Mouse (Mus musculus): ENCODE data around the gene Cbr2.
"Not testable (repeated sequence)": the region's sequence is repeated elsewhere in the genome, so short reads cannot be mapped to it uniquely, and the experiment has no call there.

Gene Cbr2

DNA sequence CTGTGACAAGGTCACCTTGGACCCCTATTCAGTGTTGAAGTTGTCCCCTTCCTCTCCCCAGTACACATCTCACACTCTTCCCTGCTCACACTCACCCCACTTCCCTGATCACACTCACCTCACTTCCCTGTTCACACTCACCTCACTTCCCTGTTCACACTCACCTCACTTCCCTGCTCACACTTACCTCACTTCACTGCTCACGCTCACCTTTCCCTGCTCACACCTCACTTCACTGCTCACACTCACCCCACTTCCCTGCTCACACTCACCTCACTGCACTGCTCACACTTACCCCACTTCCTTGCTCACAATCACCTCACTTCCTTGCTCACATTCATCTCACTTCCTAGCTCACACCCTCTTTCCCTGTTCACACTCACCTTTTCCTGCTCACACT lies 519 bp downstream of the Cbr2 start:
- no peak for DNase-seq (ENCODE audit: low spot score)

DNA sequence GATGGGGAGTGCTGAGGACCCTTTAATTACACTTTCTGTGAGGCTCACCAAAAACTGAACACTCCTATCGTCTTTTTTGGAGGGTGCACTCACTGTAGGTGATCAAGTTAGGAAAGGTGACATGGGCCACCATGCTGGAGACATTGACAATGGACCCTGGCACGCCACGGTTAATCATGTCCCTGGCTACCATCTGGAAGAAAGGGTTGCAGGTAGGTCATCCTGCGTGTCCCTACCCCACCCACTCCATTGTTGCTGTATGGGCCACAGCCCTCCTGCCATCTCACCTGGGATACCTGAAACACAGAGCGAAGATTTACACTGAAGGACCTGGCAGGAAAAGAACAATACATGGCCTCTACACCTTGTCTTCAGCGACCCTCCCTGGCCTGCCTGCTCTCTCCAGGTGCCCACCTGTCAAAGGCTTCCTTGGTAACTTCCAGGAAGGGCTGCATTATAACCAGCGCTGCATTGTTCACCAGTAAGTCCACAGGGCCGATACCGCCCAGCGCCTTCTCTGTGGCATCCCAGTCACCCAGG lies 1.5 kb downstream of the Cbr2 start:
- no peak for DNase-seq (ENCODE audit: low spot score)

DNA sequence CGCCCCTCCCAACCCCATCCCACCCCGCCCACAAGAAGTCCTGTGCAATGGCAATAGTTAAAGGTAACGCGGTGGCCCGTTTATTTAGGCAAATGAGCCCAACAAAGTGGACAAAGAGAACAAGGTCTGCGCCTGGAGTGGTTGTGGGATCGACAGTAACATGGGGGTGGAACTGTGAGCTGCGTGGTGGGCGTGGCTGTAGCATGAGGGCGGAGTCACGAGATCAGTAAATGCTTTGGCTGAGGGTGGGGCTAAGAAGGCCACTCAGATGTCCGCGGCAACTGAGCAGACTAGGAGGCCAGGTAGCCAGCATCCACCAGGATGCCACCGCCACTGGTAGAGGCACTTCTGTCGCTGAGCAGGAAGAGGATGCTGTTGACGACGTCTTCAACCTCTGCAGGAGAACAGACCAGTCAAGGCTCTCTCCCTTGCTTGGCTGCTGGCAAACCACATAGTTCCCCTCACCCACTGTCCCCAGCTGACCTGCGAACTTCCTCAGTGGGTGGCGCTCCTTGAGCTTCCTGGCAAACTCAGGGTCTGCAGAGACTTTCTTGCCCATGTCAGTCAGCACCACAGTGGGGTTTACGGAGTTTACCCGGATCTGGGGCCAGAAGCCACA lies 2.4 kb downstream of the Cbr2 start:
- DNase-seq (ENCODE audit: low spot score) = not testable (repeated sequence)

DNA sequence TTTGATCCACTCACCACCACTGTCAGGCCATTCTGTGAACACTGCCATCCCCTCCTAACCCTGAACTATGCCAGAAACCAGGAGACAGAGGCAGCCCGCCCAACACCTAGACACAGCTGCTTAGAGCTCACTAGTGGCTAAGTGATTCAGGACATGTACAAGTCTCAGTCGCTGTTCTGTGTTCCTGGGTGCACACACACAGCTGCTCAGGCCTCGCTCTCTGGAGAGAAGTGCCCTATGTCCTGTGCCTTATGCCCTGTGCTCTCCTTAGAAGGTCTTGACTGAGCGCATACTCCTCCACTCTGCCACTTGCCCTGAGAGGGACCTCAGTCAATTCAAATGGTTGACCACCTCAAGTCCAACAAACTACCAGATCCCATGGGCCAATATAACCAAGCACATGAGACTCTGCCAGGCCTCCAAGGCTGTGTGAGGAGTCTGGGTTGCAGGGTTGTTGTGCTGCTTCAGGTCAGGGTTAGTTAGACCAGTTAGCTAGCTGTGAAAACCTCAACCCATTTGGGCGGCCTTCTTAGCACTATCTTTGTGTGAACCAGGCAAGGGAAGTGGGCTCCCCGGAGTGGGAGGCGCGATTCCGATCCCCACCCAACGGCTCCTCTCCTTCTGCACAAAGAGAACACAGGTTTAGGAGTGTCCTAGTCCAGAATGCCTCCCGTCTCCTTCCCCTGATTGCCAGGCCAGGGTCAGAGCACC lies 3.2 kb downstream of the Cbr2 start:
- no peak for DNase-seq (ENCODE audit: low spot score)

DNA sequence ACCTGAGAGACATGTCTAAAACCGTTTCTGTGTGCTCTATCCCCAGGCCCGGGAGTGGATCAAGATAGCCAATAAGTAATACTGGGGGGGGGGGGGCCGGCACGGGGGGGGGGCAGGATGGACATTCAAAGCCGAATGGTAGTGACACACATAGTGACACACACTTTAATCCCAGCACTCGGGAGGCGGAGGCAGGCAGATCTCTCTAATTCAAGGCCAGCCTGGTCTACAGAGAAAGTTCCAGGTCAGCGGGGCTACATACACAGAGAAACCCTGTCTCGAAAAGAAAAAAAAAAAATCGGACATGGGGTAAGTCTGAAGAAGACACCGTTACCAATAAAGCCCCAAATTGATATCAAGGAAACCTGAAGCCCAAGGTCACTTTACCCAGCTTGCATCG lies 4.3 kb downstream of the Cbr2 start:
- no peak for DNase-seq (ENCODE audit: low spot score)

DNA sequence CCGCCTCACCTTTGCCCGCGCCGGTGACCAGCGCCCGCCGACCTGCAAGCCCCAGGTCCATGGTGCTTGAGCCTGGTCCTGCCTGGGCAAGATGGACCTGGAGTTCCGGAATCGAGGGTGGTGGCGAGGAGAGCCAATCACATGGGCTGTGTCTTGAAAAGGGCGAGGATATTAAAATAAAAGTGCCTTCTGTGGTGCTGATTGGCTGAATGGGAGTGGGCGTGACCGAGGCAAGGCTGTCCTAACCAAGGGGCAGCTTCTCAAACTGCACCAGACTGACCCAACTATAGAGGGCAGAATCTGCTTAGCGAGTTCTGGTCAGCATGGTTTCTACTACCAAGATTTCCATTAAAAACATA lies 4.8 kb downstream of the Cbr2 start, which contains the start of gene Dcxr:
TSS of gene Dcxr (minus strand) at position 113 of the 359 bp plus-strand sequence.
- DNase-seq (ENCODE audit: low spot score) = peak; percentile 86

DNA sequence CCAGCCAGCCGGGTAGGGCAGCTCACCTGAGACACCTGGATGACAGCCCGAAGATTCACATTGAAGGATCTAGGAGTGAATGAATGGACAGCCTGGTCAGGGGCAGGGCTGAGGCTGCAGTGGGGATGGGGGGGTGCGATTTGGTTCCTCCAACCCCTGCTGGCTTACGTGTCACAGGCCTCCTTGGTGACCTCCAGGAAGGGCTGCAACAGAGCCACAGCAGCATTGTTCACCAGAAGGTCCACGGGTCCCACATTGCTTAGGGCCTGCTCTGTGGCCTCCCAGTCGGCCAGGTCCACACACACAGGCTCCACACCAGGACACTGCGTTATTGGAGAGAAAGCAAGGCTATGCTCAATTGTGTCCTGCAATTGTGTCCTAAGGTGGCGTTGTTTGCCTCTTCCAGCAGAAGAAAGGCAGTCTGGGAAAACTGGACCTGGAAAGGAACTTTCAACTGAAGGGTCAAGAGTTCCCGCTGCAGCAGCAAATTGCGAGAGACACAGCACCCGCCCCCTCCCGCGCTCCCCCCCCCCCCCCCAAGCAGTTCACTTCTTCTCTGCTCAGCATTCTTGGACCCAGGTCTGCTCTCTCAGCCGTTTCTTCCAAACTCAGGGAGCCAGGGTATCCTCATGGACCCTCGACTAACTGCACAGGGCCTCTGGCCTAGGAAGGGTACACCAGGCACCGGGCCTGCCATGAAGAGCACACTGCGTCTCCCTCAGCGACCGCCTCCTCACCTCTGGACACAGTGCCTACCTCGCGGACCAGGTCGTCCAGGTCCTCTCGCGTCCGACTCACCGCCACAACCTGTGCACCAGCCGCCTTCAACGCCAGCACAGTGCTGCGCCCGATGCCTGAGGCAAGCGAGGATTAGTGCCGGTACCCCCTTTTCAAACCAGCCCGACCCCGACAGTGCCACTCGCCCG lies 5.4 kb downstream of the Cbr2 start:
- no peak for DNase-seq (ENCODE audit: low spot score)

DNA sequence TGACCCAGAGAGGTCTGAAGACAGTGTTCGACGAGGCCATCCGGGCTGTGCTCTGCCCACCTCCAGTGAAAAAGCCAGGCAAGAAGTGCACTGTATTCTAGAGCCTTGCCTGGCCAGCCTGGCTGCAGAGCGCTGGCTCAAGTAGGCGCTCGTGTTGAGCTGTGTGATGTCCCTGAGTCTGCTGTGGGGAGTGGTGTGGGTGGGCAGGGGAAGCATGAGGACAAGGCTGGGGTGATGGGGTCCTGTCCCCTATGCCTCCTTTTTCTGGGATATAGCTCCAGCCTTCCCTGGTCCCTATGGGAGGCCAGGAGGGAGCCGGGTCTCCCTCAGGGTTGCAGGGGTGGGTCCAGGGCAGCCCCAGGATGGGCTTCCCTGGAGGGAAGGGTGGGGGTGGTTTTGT lies 8.4 kb downstream of the Cbr2 start:
- DNase-seq (ENCODE audit: low spot score) = no peak

DNA sequence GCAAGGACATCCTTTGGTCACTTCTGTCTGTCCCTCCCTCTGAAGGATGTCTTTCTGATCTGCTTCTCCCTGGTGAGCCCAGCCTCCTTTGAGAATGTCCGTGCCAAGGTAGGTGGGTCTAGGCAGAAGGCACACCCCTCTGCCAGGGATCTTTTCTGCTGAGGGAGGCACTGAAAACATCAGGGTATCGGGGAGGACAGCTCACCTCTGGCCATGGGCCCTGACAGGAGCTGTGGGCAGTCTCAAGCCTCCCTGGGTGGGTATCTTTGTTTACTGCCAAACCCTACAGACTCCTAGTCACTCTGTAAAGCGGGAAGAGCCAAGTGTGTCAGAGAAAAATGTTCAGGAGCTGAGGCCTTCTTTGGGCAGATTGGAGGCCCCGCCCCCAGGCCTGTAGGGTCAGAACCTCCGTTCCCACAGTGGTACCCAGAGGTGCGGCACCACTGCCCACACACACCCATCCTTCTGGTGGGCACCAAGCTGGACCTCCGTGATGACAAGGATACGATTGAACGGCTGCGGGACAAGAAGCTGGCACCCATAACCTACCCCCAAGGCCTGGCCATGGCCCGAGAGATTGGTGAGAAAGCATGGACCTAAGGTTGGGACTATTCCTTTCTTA lies 9.0 kb downstream of the Cbr2 start:
- no peak for DNase-seq (ENCODE audit: low spot score)

DNA sequence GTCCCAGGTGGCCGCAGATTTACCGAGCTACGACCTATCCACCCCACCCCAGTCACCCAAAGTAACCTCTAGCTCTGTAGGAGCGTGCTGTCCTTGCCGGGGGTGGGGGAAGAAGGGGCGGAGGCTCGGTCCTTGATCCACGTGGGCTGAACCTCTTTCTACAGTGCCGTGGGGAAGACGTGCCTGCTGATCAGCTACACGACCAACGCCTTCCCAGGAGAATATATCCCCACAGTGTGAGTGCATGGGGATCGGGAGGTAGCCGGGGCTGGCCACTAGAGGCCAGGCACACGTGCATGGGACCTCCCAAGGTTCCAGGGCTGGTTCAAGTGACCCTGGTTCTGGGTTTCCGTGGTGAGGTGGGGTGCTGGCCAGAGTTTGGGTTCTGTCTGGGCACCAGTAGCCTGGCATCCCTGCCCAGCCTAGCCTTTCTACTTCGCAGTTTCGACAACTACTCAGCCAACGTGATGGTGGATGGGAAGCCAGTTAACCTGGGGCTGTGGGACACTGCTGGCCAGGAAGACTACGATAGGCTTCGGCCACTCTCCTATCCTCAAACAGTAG lies 9.8 kb downstream of the Cbr2 start:
- no peak for DNase-seq (ENCODE audit: low spot score)

DNA sequence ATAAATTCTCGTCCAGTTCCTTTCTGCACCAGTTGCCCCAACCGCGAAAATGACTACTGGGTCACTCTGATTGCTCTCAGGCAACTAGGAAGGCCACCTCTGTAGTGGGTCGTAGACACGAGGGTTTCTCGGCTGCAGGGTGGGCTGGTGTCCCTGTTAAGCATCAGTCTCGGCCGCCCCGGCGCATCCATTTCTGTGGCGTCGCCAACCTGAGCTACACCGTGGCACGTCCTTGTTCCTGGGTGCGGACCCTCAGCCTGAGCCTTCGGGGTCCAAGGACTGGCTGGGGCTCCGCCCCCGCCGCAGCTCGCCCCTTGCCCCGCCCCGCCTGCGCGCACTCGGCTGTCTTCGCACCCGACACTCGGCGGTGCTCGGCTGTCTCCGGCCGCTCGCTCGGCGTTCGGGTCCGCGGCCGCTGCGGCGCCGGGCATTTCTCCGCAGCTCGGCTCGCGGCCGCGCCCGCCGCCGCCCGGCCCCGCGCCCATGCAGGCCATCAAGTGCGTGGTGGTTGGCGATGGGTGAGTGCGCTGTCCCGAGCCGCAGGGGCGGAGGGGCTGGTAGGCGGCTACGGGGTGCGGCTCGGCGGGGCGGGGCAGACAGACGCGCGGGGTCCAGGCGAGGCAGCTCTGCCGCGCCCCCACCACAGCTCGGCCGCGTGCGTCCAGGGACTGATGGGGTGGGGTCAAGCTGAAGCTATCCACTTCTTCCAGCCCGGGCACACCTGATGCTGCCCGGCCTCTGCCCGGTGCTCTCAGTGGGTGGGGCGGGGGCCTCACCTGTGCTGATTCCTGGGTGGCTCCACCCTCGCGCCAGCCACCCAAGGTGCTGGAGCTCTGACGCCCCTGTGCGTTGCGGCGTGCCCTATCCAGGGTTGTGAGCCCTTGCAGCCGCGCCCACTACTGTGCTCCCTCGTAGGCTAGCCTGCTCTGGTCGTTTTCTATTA lies 10.5 kb downstream of the Cbr2 start, which contains the start of gene Rac3:
TSS of gene Rac3 (plus strand) at position 347 of the 943 bp plus-strand sequence.
- DNase-seq (ENCODE audit: low spot score) = peak; percentile 62

DNA sequence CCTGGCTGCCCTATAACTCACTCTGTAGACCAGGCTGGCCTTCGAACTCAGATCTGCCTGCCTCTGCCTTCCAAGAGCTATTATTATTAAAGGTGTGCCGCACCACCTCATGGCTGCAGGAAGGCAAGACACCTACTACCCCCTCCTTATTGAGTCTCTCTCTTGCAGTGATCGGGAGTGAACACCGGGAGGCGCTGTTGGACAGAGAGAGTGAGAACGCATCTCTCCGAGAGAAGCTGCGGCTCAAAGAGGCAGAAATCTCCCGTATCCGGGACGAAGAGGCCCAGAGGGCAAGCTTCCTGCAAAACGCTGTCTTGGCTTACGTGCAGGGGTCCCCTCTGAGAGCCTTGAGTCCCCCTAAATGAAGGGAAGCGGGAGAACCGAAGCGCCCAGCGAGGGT lies 11.5 kb downstream of the Cbr2 start:
- DNase-seq (ENCODE audit: low spot score) = peak; percentile 87

DNA sequence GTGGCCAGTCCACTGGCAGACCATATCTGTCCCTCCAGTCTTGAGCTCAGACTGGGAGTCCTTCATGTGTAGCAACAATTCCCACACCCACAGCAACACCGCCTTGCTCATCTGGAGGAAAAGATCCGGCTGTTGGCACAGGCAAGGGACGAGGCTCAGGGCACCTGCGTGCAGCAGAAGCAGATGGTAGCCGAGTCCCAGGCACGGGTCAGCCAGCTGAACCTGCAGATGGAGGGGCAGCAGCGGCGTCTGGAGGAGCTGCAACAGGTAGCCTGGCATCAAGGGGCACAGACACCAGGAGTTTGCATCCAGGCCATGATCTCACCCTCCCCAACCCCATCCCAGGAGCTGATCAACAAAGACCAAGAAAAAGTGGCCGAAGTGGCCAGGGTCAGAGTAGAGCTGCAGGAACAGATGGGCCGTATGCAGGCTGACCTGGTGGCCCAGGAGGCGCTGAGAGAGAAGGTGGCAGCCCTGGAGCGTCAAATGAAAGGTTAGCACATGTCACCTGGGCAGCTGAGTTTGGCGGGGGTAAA lies 12.0 kb downstream of the Cbr2 start:
- no peak for DNase-seq (ENCODE audit: low spot score)

DNA sequence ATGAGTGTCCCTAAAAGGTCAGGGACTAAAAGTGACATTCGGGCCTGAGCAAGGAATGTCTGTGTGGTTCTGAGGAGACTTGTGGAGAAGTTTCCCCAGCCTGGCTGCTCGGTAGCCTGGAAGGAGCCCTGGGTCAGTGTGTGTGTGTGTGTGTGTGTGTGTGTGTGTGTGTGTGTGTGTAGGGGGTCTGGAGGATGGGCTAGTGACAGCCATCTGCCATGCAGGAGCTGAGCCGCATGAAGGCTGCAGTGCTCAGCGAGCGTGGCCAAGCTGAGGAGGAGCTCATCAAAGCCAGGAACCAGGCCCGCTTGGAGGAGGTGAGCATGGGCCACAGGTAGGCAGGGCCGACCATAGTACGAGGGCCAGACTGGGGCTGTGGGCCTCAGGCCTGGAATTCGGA lies 12.7 kb downstream of the Cbr2 start:
- no peak for DNase-seq (ENCODE audit: low spot score)

DNA sequence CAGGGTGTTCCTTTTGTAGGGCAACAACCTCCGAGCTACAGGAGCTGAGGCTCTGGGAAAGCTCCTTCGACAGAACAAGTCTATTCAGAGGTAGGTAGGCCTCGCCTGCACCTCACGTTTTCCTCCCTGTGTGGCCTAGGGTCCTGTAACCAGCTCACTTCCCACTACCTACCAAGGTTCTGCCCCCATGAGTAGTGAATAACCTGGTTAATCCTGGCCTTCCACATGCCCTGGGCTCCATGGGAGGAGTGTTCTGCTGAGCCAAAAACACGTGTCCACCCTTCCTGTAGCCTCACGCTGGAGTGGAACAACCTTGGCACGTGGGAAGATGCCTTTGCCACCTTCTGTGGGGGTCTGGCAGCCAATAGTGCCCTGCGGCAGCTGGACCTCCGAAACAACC lies 16.8 kb downstream of the Cbr2 start:
- no peak for DNase-seq (ENCODE audit: low spot score)

DNA sequence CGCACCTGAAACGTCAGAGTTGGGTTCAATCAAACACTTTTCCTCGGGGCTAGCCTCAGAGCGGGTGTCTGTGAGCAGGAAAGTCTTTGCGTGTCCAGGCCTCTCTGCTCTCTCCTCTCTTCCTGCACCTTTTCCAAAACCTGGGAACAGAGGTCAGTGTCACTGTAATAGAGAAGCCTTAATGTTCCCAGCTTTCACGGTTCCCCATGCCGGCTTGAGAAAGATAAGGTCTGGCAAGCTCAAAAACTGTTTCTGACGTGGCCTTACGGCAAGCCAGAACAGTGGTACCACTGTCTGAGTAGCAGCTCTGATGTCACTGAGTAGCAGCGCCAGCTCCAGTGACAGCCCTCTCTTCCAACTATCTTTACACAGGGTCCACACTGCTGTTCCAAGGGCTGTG lies 17.4 kb downstream of the Cbr2 start:
- no peak for DNase-seq (ENCODE audit: low spot score)

DNA sequence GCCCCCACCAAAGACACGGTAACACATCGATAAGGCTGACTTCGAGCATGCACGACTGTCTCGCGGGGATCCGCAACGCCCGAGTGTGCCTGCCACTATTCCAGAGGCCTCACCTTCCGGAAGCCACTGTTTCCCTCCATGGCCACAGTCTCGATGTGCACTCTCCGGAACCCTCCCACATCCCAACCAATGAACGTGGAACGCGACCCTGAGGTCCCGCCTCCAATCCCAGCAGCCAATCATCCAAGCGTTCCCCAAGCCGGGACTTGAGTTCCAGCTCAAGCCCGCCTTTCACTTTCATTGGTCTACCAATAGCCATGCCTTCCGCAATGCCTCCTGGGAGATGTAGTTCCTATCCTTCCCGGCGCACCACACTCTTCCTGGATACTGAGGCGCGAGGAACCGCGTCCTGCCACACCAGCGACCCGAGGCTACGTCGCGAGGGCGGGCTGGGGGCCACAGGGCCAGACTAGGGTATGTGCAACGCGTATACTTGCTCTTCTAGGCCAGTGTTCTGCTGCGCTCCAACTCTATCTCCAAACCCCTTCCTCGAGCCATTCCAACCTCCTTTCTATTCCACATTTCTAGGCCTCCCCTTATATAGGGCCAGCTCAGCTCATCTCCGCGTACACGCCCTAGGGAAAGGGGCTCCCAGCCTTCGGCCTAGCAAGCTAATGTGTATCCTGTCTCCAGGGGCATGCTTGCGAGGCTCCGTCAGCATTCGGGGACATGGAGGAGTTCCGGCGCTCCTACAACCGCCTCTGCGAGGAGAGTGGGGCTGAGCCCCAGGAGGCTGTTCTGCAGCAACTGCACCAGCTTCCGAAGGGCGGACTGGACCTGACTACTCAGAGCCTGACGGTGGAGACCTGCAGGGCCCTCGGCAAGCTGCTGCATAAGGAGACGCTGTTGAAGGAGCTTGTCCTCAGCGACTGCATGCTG lies 18.1 kb downstream of the Cbr2 start, which contains the start of the genes Cenpx and Lrrc45:
TSS of gene Cenpx (minus strand) at position 159 of the 939 bp plus-strand sequence.
TSS of gene Lrrc45 (plus strand) at position 346 of the 939 bp plus-strand sequence.
- peak; percentile 98 for DNase-seq (ENCODE audit: low spot score)

DNA sequence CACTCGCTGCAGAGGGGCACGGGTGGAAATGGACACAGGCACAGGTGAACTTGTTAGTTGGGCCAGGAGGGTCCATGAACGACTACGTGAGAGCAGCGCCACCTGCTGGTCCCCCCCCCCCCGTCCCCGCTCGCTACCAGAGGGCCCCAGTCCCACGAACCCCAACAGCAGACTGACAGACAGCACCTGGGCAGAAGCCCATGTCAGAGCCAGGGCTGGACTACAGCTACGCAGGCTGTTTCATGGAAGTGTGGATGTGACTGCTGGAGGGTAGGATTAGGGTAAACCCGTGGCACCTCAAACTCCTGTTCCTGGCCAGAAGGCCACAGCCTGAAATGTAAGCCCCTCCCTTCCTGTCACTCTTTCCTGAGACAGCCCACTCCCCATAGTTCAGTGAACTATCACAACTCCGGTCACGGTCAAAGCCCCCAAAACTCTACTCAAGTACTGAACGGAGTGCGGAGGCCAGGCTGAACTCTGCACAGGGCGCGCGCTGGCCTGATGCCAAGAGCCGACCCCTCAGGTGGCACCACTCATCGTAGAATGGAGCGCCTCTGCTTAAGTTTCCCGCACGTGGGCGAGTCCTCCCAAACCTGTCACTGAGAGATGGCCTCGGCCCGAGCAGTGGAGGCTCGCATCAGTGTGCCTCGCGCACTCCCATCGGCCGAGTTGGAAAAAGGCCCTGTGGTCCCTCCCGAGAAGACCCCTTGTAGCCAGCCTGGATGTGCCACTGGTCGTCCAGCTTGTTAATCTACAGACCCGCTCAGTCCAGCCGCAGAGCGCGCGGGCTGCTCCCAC lies 18.9 kb downstream of the Cbr2 start:
- peak; percentile 66 for DNase-seq (ENCODE audit: low spot score)

Measured in layer of hippocampus, adult 11-12 months (tissue).